Mouse (Mus musculus) G1E (cell line): ENCODE data around the gene Nfyc. TPM values are rescaled to one million over a fixed set of nuclear protein-coding genes. Genes with fewer than 3 reads are reported as not detected.

Experiments used
- ATAC-seq: 2 replicates; pipeline ENCODE4 v1.8.0; 2016; ENCODE audit warnings: mild to moderate bottlenecking; ENCODE audit not compliant: insufficient number of reproducible peaks, poor library complexity, low FRiP score, severe bottlenecking; ENCODE audit errors: extremely low read depth
- DNase-seq: peaks from one replicate; pipeline ENCODE4 v3.0.0; 2012; ENCODE audit warnings: low spot score
- H3K27me3 ChIP-seq: 2 replicates; pipeline ENCODE4 v1.6.1; 2012; ENCODE audit warnings: mild to moderate bottlenecking, low read length, inconsistent platforms; ENCODE audit not compliant: insufficient read depth
- H3K36me3 ChIP-seq: replicated peaks from 2 replicates; pipeline ENCODE3; 2012; ENCODE audit warnings: mild to moderate bottlenecking, inconsistent platforms
- H3K4me1 ChIP-seq: 2 replicates; pipeline ENCODE4 v1.6.1; 2012; ENCODE audit warnings: low read depth, low read length, inconsistent platforms, mixed read lengths; ENCODE audit not compliant: insufficient read depth
- H3K4me3 ChIP-seq: 2 replicates; pipeline ENCODE4 v1.5.1; 2012; ENCODE audit warnings: low read depth, mild to moderate bottlenecking, inconsistent platforms, low read length, moderate library complexity, mixed read lengths
- H3K9me3 ChIP-seq: replicated peaks from 2 replicates; pipeline ENCODE4 v1.6.1; 2012; ENCODE audit warnings: inconsistent platforms
- CTCF ChIP-seq: IDR thresholded peaks from 2 replicates; pipeline ENCODE4 v1.5.1; 2012; ENCODE audit warnings: low read depth, low read length, inconsistent platforms, mixed read lengths
- GATA1 ChIP-seq: IDR thresholded peaks from 2 replicates; pipeline ENCODE4 v1.6.1; 2012; ENCODE audit warnings: borderline replicate concordance, low read length, inconsistent platforms, mixed read lengths
- GATA2 ChIP-seq: IDR thresholded peaks from 2 replicates; pipeline ENCODE4 v1.6.1; 2012; ENCODE audit warnings: low read depth, low read length, inconsistent platforms, borderline replicate concordance
- POLR2AphosphoS5 ChIP-seq: IDR thresholded peaks from 2 replicates; pipeline ENCODE4 v1.6.1; 2012; ENCODE audit warnings: low read depth, low read length, inconsistent platforms; ENCODE audit not compliant: insufficient replicate concordance
- TAL1 ChIP-seq: conservative IDR thresholded peaks from 2 replicates; pipeline ENCODE4 v1.6.1; 2012; ENCODE audit warnings: low read depth, low read length, inconsistent platforms, mixed read lengths
- polyA plus RNA-seq: library from polyadenylated mRNA; stranded (reverse); fragments of >175 nt; gene quantifications from 2 replicates; pipeline ENCODE4 v1.2.3, GENCODE M21; 2012
- total RNA-seq, 2 experiments: library from RNA; stranded (forward) in 1 of 2; stranded (reverse) in 1 of 2; fragments of 200-1000 nt in 1 of 2; fragments of >200 nt in 1 of 2; fragmentation: Nextera tagmentation in 1 of 2; gene quantifications; 2 replicates each; pipeline ENCODE4 v1.2.3; 2014 to 2017

The Nfyc gene
- total and polyA plus RNA-seq, 3 experiments, result 35.8 to 90.7 (median 80.1) TPM

GRCm38 (mm10) chr4:120814171-120814570 is 17.2 kb downstream of the Nfyc start:
- Histone ChIP-seq H3K27me3 (no peaks in the 10 kb centered on the region), H3K36me3 (peaks cover 11% of the 10 kb centered on the region), H3K9me3 (no peaks in the 10 kb centered on the region), H3K4me3 (peak overlapping the region; percentile 53; the same call in 1 of the 2 replicates), H3K4me1 (peaks cover 34% of the 10 kb centered on the region)
- DNase-seq (no peak), ATAC-seq (no peak)
- no peak for TF ChIP-seq GATA1
- TF ChIP-seq TAL1, result no peak
- TF ChIP-seq GATA2, result no peak
- TF ChIP-seq CTCF, result no peak
- no peak for TF ChIP-seq POLR2AphosphoS5

DNA sequence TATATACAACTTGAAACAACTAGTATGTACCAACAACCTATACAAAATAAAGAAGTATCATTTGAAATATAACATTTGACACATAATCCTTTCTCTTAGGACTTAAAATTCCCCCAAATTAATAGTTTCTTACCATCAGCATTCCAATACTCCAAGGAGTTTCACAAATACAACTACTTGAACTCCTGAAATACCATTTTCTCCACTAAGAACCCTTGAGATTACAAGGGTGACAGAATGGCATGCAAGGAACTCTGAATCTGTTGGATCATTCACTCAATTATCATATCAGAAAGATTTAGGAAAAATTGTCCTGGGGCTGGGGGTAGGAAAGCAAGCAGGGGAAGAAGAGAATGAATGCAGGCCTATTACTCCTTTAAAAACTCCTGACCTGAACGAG is 17.6 kb downstream of the Nfyc start:
- H3K27me3 ChIP-seq, result no peaks in the 10 kb centered on the region
- ATAC-seq (no peak), DNase-seq (no peak)
- H3K36me3 ChIP-seq, result peaks cover 10% of the 10 kb centered on the region
- H3K4me3 ChIP-seq, result no peak overlapping the region
- H3K4me1 ChIP-seq, result peaks cover 34% of the 10 kb centered on the region
- TF ChIP-seq POLR2AphosphoS5 (no peak), TAL1 (no peak), GATA1 (no peak), CTCF (no peak), GATA2 (no peak)
- H3K9me3 ChIP-seq, result no peaks in the 10 kb centered on the region

DNA sequence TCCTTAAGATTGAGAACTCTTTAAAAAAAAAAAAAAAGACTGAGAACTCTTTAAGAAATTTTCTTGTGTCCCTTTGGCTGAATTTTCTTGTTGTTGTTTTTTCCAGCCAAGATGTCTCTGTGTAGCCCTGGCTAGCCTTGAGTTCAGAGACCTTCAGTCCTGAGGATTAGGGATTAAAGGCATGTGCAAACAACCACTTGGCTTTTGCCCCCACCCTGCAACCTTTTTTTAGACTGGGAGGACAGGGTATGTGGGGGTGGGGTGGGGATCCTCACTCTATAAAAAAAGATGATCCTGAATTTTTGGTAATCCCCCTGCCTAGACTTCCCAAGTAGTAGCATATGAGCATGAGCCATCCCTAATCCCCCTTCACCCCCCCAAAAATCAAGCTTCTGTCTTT is 25.6 kb downstream of the Nfyc start:
- H3K9me3 ChIP-seq, result no peaks in the 10 kb centered on the region
- TF ChIP-seq CTCF, result no peak
- no peak for TF ChIP-seq GATA2
- TF ChIP-seq GATA1, result no peak
- no peak for TF ChIP-seq POLR2AphosphoS5
- TF ChIP-seq TAL1, result no peak
- H3K27me3 ChIP-seq, result no peaks in the 10 kb centered on the region
- peaks cover 9% of the 10 kb centered on the region for H3K4me1 ChIP-seq
- ATAC-seq (no peak), DNase-seq (no peak)
- H3K36me3 ChIP-seq, result peaks cover 15% of the 10 kb centered on the region
- H3K4me3 ChIP-seq, result no peak overlapping the region

DNA sequence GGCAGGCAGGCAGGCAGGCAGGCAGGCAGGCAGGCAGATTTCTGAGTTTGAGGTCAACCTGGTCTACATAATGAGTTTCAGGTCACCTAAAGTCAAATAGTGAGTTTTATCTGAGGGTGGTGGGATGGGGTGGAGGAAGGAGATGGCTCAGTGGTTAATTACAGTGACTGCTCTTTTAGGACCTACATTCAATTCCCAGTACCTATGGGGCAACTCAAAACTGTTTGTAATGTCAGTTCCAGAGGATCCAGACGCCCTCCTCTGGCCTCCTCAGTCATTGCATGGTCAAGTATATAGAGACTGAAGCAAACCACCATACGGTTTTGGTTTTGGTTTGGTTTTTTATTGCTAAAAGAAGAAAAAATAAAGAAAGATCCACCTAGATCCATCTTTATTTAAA is 29.9 kb downstream of the Nfyc start:
- H3K36me3 ChIP-seq, result peaks cover 23% of the 10 kb centered on the region
- DNase-seq, result no peak
- TF ChIP-seq GATA2 (no peak), GATA1 (no peak), POLR2AphosphoS5 (no peak)
- ATAC-seq, result no peak
- H3K27me3 ChIP-seq, result no peaks in the 10 kb centered on the region
- H3K9me3 ChIP-seq, result no peaks in the 10 kb centered on the region
- H3K4me3 ChIP-seq, result no peak overlapping the region
- peaks cover 15% of the 10 kb centered on the region for H3K4me1 ChIP-seq

DNA sequence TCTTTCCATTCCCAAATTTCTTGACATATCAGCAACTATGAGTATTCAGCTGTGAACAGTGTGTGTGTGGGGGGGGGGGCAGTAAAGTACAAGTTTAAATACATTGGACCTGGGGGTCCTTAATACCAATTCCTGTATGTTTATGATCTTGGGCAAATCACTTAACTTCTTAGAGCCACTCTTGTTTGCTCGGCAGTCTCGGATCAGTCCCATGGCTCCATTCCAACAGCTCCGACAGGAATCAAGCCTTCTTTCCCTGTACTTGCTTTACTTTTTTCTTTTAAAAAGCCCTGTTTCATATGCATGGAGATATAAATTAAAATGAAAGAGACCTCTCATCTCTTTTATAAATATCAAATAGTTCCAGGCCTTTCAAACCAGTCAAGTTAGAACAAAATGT is 30.7 kb downstream of the Nfyc start:
- peaks cover 18% of the 10 kb centered on the region for H3K4me1 ChIP-seq
- DNase-seq (no peak), ATAC-seq (no peak)
- H3K9me3 ChIP-seq, result no peaks in the 10 kb centered on the region
- H3K27me3 ChIP-seq, result no peaks in the 10 kb centered on the region
- peaks cover 24% of the 10 kb centered on the region for H3K36me3 ChIP-seq
- H3K4me3 ChIP-seq, result no peak overlapping the region
- TF ChIP-seq GATA1, result no peak

GRCm38 (mm10) chr4:120799680-120800166 is 31.6 kb downstream of the Nfyc start:
- no peak overlapping the region for H3K4me3 ChIP-seq
- no peaks in the 10 kb centered on the region for H3K27me3 ChIP-seq
- H3K9me3 ChIP-seq, result no peaks in the 10 kb centered on the region
- H3K36me3 ChIP-seq, result peaks cover 27% of the 10 kb centered on the region
- no peak for DNase-seq
- H3K4me1 ChIP-seq, result peaks cover 18% of the 10 kb centered on the region
- TF ChIP-seq GATA1 (no peak), CTCF (no peak), GATA2 (no peak), TAL1 (no peak), POLR2AphosphoS5 (no peak)
- no peak for ATAC-seq

DNA sequence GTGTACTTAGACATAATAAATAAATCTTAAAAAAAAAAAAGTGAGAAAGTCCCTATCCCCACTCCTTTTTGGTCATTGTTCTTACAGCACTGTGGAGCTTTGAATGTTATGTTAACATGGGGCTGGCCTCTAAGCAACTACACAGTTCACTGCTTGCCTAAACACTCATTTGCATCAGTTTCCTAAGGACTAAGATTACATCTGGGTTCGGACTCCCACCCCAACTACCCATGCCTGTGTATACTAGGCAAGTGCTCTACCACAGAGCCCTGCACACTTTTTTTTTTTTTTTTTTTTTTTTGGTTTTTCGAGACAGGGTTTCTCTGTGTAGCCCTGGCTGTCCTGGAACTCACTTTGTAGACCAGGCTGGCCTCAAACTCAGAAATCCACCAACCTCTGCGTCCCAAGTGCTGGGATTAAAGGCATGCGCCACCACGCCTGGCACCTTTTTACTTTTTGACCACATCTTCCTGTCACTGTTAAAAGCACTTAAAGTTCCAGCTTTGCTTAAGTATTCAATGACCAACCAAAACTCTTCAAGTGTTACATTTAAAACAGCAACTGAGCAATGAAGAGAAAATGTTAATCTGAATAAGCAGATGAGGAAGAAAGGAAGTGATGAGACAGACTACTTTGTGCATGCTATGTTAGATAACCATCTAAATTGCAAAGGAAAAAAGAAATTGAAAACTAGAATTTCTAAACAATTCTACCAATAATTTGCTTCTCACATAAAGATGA is 33.2 kb downstream of the Nfyc start:
- Histone ChIP-seq H3K4me3 (no peak overlapping the region), H3K36me3 (peaks cover 17% of the 10 kb centered on the region), H3K27me3 (no peaks in the 10 kb centered on the region), H3K9me3 (no peaks in the 10 kb centered on the region), H3K4me1 (peaks cover 18% of the 10 kb centered on the region)
- no peak for DNase-seq
- ATAC-seq, result 0 out of 2 replicates have a peak, but pooled peaks have one; percentile 22
- no peak for TF ChIP-seq TAL1
- no peak for TF ChIP-seq CTCF
- TF ChIP-seq GATA2, result no peak
- no peak for TF ChIP-seq GATA1
- TF ChIP-seq POLR2AphosphoS5, result no peak
